Mouse (Mus musculus) kidney, adult 2 months (tissue): ENCODE measurements around the gene Nav2. TPM values are rescaled to one million over a fixed set of nuclear protein-coding genes. Genes with fewer than 3 reads are reported as not detected.

Experiments
- DNase-seq: peaks from one replicate; pipeline ENCODE4 v3.0.0; 2021
- H3K27ac ChIP-seq: fragments of 200-500 bp; 2 replicates; pipeline ENCODE4 v1.5.1; 2012; ENCODE audit warnings: low read depth, low read length, control low read depth, inconsistent platforms; ENCODE audit not compliant: insufficient read depth
- H3K27me3 ChIP-seq: fragments of 200-500 bp; replicated peaks from 2 replicates; pipeline ENCODE4 v1.6.1; 2012; ENCODE audit warnings: mild to moderate bottlenecking, moderate library complexity, low read length, inconsistent platforms; ENCODE audit not compliant: control insufficient read depth, insufficient read depth
- H3K36me3 ChIP-seq: fragments of 200-500 bp; 2 replicates; pipeline ENCODE4 v1.6.1; 2012; ENCODE audit warnings: mild to moderate bottlenecking, moderate library complexity, low read length, inconsistent platforms; ENCODE audit not compliant: control insufficient read depth, insufficient read depth
- H3K4me1 ChIP-seq: fragments of 200-500 bp; 2 replicates; pipeline ENCODE4 v1.6.1; 2011; ENCODE audit warnings: low read length; ENCODE audit not compliant: control insufficient read depth, insufficient read depth
- H3K4me3 ChIP-seq: fragments of 200-500 bp; 2 replicates; pipeline ENCODE4 v1.5.1; 2011; ENCODE audit warnings: mild to moderate bottlenecking, low read depth, low read length, control low read depth; ENCODE audit not compliant: insufficient read depth
- CTCF ChIP-seq: fragments of 200-500 bp; conservative IDR thresholded peaks from 2 replicates; pipeline ENCODE4 v1.5.1; 2011; ENCODE audit warnings: low read depth, mild to moderate bottlenecking, control low read depth, low read length, moderate library complexity, mixed read lengths; ENCODE audit not compliant: insufficient read depth, insufficient read length
- POLR2A ChIP-seq: fragments of 200-500 bp; IDR thresholded peaks from one replicate; pipeline ENCODE4 v1.6.1; 2011; ENCODE audit warnings: low read depth, low read length, control low read depth
- WGBS: fragments of 180-500 bp; shearing (Covaris S2); methylation state at CpG from one replicate; pipeline ENCODE4 v1.1.7; 2018; 5-methylcytosine and 5-hydroxymethylcytosine counted together
- polyA plus RNA-seq: library from polyadenylated mRNA; depleted of rRNA; stranded (reverse); fragments of >200 nt; gene quantifications from 2 replicates; pipeline ENCODE4 v1.2.3, GENCODE M21; 2012

The Nav2 gene
- polyA plus RNA-seq, 1 experiment, result 18.3 TPM

- Histone ChIP-seq H3K4me1 (no peaks in the 10 kb centered on the region), H3K27me3 (no peaks in the 10 kb centered on the region), H3K4me3 (no peak overlapping the region), H3K27ac (peak overlapping the region; percentile 39), H3K36me3 (no peaks in the 10 kb centered on the region)
- no peak for TF ChIP-seq CTCF
- no peak for TF ChIP-seq POLR2A
- 86% methylated on average over 13 of the region's 13 CpGs for WGBS
- no peak for DNase-seq
Observed at GRCm38 (mm10) chr7:49257234-49257906, 348.9 kb downstream of the Nav2 start.

- Histone ChIP-seq H3K27me3 (no peaks in the 10 kb centered on the region), H3K4me3 (no peak overlapping the region), H3K27ac (peak overlapping the region; percentile 39), H3K4me1 (no peaks in the 10 kb centered on the region), H3K36me3 (no peaks in the 10 kb centered on the region)
- 51% methylated on average over 6 of the region's 6 CpGs for WGBS
- peak; percentile 65 for DNase-seq
- TF ChIP-seq POLR2A (no peak), CTCF (no peak)
Observed at GRCm38 (mm10) chr7:49258088-49258487, 349.6 kb downstream of the Nav2 start.

- Histone ChIP-seq H3K4me1 (no peaks in the 10 kb centered on the region), H3K36me3 (no peaks in the 10 kb centered on the region), H3K27ac (no peak overlapping the region), H3K27me3 (no peaks in the 10 kb centered on the region), H3K4me3 (no peak overlapping the region)
- no peak for DNase-seq
- TF ChIP-seq POLR2A, result no peak
- no peak for TF ChIP-seq CTCF
- 72% methylated on average over 13 of the region's 13 CpGs for WGBS
Observed at GRCm38 (mm10) chr7:49261941-49262511, 353.5 kb downstream of the Nav2 start.

GRCm38 (mm10) chr7:49266422-49266821 is 357.9 kb downstream of the Nav2 start:
- DNase-seq, result peak; percentile 24
- Histone ChIP-seq H3K27ac (no peak overlapping the region), H3K4me1 (no peaks in the 10 kb centered on the region), H3K4me3 (no peak overlapping the region), H3K27me3 (no peaks in the 10 kb centered on the region), H3K36me3 (no peaks in the 10 kb centered on the region)
- 52% methylated on average over 6 of the region's 6 CpGs for WGBS
- TF ChIP-seq CTCF (no peak), POLR2A (no peak)

GRCm38 (mm10) chr7:49267621-49268325 is 359.3 kb downstream of the Nav2 start:
- TF ChIP-seq CTCF (no peak), POLR2A (no peak)
- Histone ChIP-seq H3K4me3 (no peak overlapping the region), H3K36me3 (no peaks in the 10 kb centered on the region), H3K27me3 (no peaks in the 10 kb centered on the region), H3K27ac (no peak overlapping the region), H3K4me1 (no peaks in the 10 kb centered on the region; the same call in 1 of the 2 replicates)
- no peak for DNase-seq
- WGBS, result 74% methylated on average over 12 of the region's 12 CpGs

DNA sequence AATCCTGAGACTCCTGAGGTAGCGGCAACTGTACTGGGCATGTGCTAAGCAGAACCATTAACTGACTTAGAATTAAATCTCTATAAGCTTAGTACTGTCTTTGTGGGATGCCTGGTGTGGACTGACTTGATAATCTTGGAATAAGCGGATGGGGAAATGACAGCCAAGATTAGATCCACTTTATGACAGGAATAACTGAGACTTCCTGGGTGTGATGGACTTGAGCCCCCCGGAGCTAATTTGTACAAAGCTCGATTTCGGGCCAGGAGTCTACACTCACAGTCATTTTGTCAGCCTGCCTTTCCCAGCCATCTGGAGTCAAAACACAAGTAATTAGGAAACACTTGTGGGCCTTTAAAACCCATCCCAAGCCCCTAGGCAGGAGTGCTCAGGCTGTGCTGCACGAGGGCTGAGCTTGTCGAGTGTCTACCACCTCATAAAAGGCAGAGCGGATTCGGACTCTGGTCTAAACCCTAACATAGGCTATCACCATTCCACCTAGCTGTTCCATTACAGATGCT is 359.9 kb downstream of the Nav2 start:
- DNase-seq, result no peak
- Histone ChIP-seq H3K27me3 (no peaks in the 10 kb centered on the region), H3K36me3 (no peaks in the 10 kb centered on the region), H3K4me1 (no peaks in the 10 kb centered on the region; the same call in 1 of the 2 replicates), H3K27ac (no peak overlapping the region), H3K4me3 (no peak overlapping the region)
- WGBS, result 86% methylated on average over 9 of the region's 9 CpGs
- TF ChIP-seq POLR2A (no peak), CTCF (no peak)

DNA sequence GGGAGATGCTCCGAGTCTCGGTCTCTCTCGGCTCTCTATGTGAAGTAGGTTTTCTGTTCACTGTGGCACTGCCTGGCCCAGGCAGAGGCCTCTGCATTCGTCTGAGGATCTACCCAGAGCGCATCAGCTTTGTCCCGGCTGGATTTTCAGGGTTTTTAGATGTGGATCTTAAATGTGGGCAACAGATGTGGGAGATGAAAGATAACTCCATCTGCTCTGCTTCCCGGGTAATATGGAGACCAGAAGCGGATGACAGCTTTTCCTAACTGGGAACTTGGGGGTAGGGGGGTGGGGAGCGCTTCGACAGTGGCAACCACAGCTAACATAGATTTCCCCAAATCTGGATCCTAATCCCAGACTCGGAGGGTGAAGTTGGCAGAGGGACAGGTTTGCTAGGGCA is 362.3 kb downstream of the Nav2 start:
- no peak overlapping the region for H3K27ac ChIP-seq
- no peaks in the 10 kb centered on the region for H3K27me3 ChIP-seq
- H3K4me3 ChIP-seq, result no peak overlapping the region
- 87% methylated on average over 11 of the region's 11 CpGs for WGBS
- DNase-seq, result no peak
- no peak for TF ChIP-seq CTCF
- H3K4me1 ChIP-seq, result no peaks in the 10 kb centered on the region; the same call in 1 of the 2 replicates
- H3K36me3 ChIP-seq, result no peaks in the 10 kb centered on the region
